Mouse (Mus musculus): ENCODE data around the gene Sprr2a2. TPM values are rescaled to one million over a fixed set of nuclear protein-coding genes. Genes with fewer than 3 reads are reported as not detected.
"Not testable (repeated sequence)": the region's sequence is repeated elsewhere in the genome, so short reads cannot be mapped to it uniquely, and the experiment has no call there.

Sprr2a2 gene
- polyA plus RNA-seq, 1 experiment from 2014 or later: 161 TPM

- not testable (repeated sequence) for H3K36me3 ChIP-seq (ENCODE audit: control insufficient read depth, insufficient read depth, low read length); H3K27ac ChIP-seq (ENCODE audit: low read length); H3K27me3 ChIP-seq (replicated peaks; ENCODE audit: control insufficient read depth, insufficient read depth, low read length); H3K4me2 ChIP-seq (ENCODE audit: low read depth, low read length); H3K9ac ChIP-seq (ENCODE audit: low read depth, low read length); H3K9me3 ChIP-seq (ENCODE audit: control insufficient read depth, low read length); ATAC-seq; H3K4me1 ChIP-seq (ENCODE audit: control insufficient read depth, insufficient read depth, low read length); H3K4me3 ChIP-seq (ENCODE audit: low read length)
- WGBS: 66% methylated on average over 3 of the region's 3 CpGs
Observed at GRCm38 (mm10) chr3:92227410-92227809, 11.7 kb downstream of the Sprr2a2 start.

- H3K27ac ChIP-seq (ENCODE audit: low read length); H3K27me3 ChIP-seq (replicated peaks; ENCODE audit: control insufficient read depth, insufficient read depth, low read length); H3K4me1 ChIP-seq (ENCODE audit: control insufficient read depth, insufficient read depth, low read length); H3K36me3 ChIP-seq (ENCODE audit: control insufficient read depth, insufficient read depth, low read length); H3K9ac ChIP-seq (ENCODE audit: low read depth, low read length); H3K9me3 ChIP-seq (ENCODE audit: control insufficient read depth, low read length); H3K4me2 ChIP-seq (ENCODE audit: low read depth, low read length); H3K4me3 ChIP-seq (ENCODE audit: low read length): not testable (repeated sequence)
- WGBS: no CpG with 5 or more reads among the region's 5 CpGs
- peak; percentile 79 for ATAC-seq
Observed at GRCm38 (mm10) chr3:92236463-92237189, 20.9 kb downstream of the Sprr2a2 start.

- H3K4me1 ChIP-seq (ENCODE audit: control insufficient read depth, insufficient read depth, low read length); H3K27me3 ChIP-seq (replicated peaks; ENCODE audit: control insufficient read depth, insufficient read depth, low read length); ATAC-seq: not testable (repeated sequence)
Observed at GRCm38 (mm10) chr3:92238736-92239135, 23.0 kb downstream of the Sprr2a2 start.

GRCm38 (mm10) chr3:92239197-92239596, 23.5 kb downstream of the Sprr2a2 start:
- H3K4me1 ChIP-seq (ENCODE audit: control insufficient read depth, insufficient read depth, low read length); H3K9me3 ChIP-seq (ENCODE audit: control insufficient read depth, low read length); H3K27me3 ChIP-seq (replicated peaks; ENCODE audit: control insufficient read depth, insufficient read depth, low read length); H3K36me3 ChIP-seq (ENCODE audit: control insufficient read depth, insufficient read depth, low read length); H3K4me2 ChIP-seq (ENCODE audit: low read depth, low read length); H3K4me3 ChIP-seq (ENCODE audit: low read length); H3K9ac ChIP-seq (ENCODE audit: low read depth, low read length); H3K27ac ChIP-seq (ENCODE audit: low read length); ATAC-seq: not testable (repeated sequence)
- WGBS: no CpG with 5 or more reads among the region's 1 CpGs

More at GRCm38 (mm10) chr3:92238736-92239135, 23.0 kb downstream of the Sprr2a2 start:
- not testable (repeated sequence) for H3K9me3 ChIP-seq (ENCODE audit: control insufficient read depth, low read length); H3K27ac ChIP-seq (ENCODE audit: low read length); H3K4me3 ChIP-seq (ENCODE audit: low read length); H3K9ac ChIP-seq (ENCODE audit: low read depth, low read length); H3K4me2 ChIP-seq (ENCODE audit: low read depth, low read length); H3K36me3 ChIP-seq (ENCODE audit: control insufficient read depth, insufficient read depth, low read length)

GRCm38 (mm10) chr3:92244833-92245232, 29.1 kb downstream of the Sprr2a2 start:
- H3K36me3 ChIP-seq (ENCODE audit: control insufficient read depth, insufficient read depth, low read length); H3K4me1 ChIP-seq (ENCODE audit: control insufficient read depth, insufficient read depth, low read length); H3K27ac ChIP-seq (ENCODE audit: low read length); H3K9me3 ChIP-seq (ENCODE audit: control insufficient read depth, low read length); H3K27me3 ChIP-seq (replicated peaks; ENCODE audit: control insufficient read depth, insufficient read depth, low read length); ATAC-seq; H3K4me3 ChIP-seq (ENCODE audit: low read length); H3K9ac ChIP-seq (ENCODE audit: low read depth, low read length); H3K4me2 ChIP-seq (ENCODE audit: low read depth, low read length): not testable (repeated sequence)

- no CpG with 5 or more reads among the region's 10 CpGs for WGBS
- not testable (repeated sequence) for H3K4me3 ChIP-seq (ENCODE audit: low read length); H3K9ac ChIP-seq (ENCODE audit: low read depth, low read length); H3K27ac ChIP-seq (ENCODE audit: low read length); H3K36me3 ChIP-seq (ENCODE audit: control insufficient read depth, insufficient read depth, low read length); H3K4me2 ChIP-seq (ENCODE audit: low read depth, low read length); H3K27me3 ChIP-seq (replicated peaks; ENCODE audit: control insufficient read depth, insufficient read depth, low read length); H3K4me1 ChIP-seq (ENCODE audit: control insufficient read depth, insufficient read depth, low read length); H3K9me3 ChIP-seq (ENCODE audit: control insufficient read depth, low read length)
- peak; percentile 87 for ATAC-seq
Observed at GRCm38 (mm10) chr3:92246245-92246644, 30.5 kb downstream of the Sprr2a2 start.

- not testable (repeated sequence) for H3K4me2 ChIP-seq (ENCODE audit: low read depth, low read length)
Observed at GRCm38 (mm10) chr3:92248494-92248893, 32.8 kb downstream of the Sprr2a2 start.

GRCm38 (mm10) chr3:92250450-92250849, 34.7 kb downstream of the Sprr2a2 start:
- H3K4me1 ChIP-seq (ENCODE audit: control insufficient read depth, insufficient read depth, low read length); H3K27ac ChIP-seq (ENCODE audit: low read length); H3K27me3 ChIP-seq (replicated peaks; ENCODE audit: control insufficient read depth, insufficient read depth, low read length); H3K9me3 ChIP-seq (ENCODE audit: control insufficient read depth, low read length); H3K9ac ChIP-seq (ENCODE audit: low read depth, low read length); H3K36me3 ChIP-seq (ENCODE audit: control insufficient read depth, insufficient read depth, low read length); H3K4me2 ChIP-seq (ENCODE audit: low read depth, low read length); H3K4me3 ChIP-seq (ENCODE audit: low read length): not testable (repeated sequence)
- peak; percentile 61 for ATAC-seq
- WGBS: 99% methylated on average over 1 of the region's 2 CpGs

More at GRCm38 (mm10) chr3:92248494-92248893, 32.8 kb downstream of the Sprr2a2 start:
- H3K36me3 ChIP-seq (ENCODE audit: control insufficient read depth, insufficient read depth, low read length); H3K27ac ChIP-seq (ENCODE audit: low read length); H3K9ac ChIP-seq (ENCODE audit: low read depth, low read length); ATAC-seq; H3K9me3 ChIP-seq (ENCODE audit: control insufficient read depth, low read length); H3K4me3 ChIP-seq (ENCODE audit: low read length); H3K27me3 ChIP-seq (replicated peaks; ENCODE audit: control insufficient read depth, insufficient read depth, low read length); H3K4me1 ChIP-seq (ENCODE audit: control insufficient read depth, insufficient read depth, low read length): not testable (repeated sequence)

GRCm38 (mm10) chr3:92253860-92254259, 38.1 kb downstream of the Sprr2a2 start:
- not testable (repeated sequence) for H3K4me3 ChIP-seq (ENCODE audit: low read length); H3K27me3 ChIP-seq (replicated peaks; ENCODE audit: control insufficient read depth, insufficient read depth, low read length); H3K9me3 ChIP-seq (ENCODE audit: control insufficient read depth, low read length); H3K4me1 ChIP-seq (ENCODE audit: control insufficient read depth, insufficient read depth, low read length); ATAC-seq; H3K4me2 ChIP-seq (ENCODE audit: low read depth, low read length); H3K27ac ChIP-seq (ENCODE audit: low read length); H3K9ac ChIP-seq (ENCODE audit: low read depth, low read length); H3K36me3 ChIP-seq (ENCODE audit: control insufficient read depth, insufficient read depth, low read length)
- WGBS: no CpG with 5 or more reads among the region's 8 CpGs

- H3K4me3 ChIP-seq (ENCODE audit: low read length); H3K27ac ChIP-seq (ENCODE audit: low read length); H3K4me2 ChIP-seq (ENCODE audit: low read depth, low read length); H3K4me1 ChIP-seq (ENCODE audit: control insufficient read depth, insufficient read depth, low read length); H3K27me3 ChIP-seq (replicated peaks; ENCODE audit: control insufficient read depth, insufficient read depth, low read length); H3K9ac ChIP-seq (ENCODE audit: low read depth, low read length); H3K9me3 ChIP-seq (ENCODE audit: control insufficient read depth, low read length); H3K36me3 ChIP-seq (ENCODE audit: control insufficient read depth, insufficient read depth, low read length): not testable (repeated sequence)
- ATAC-seq: 0 out of 2 replicates have a peak, but pooled peaks have one; percentile 43
Observed at GRCm38 (mm10) chr3:92258526-92258925, 42.8 kb downstream of the Sprr2a2 start.
